Mouse (Mus musculus) E14TG2a.4 (cell line): Measurements from ENCODE around the gene Clec2l.

Experiments
- H3K27me3 ChIP-seq: 2 replicates; pipeline ENCODE4 v1.6.1; 2014; ENCODE audit warnings: low read length, control low read depth; ENCODE audit not compliant: insufficient read depth
- H3K36me3 ChIP-seq: 2 replicates; pipeline ENCODE4 v1.6.1; 2014; ENCODE audit warnings: low read length, control low read depth; ENCODE audit not compliant: insufficient read depth
- H3K4me1 ChIP-seq: replicated peaks from 2 replicates; pipeline ENCODE4 v1.6.1; 2014; ENCODE audit warnings: low read depth, low read length, control low read depth
- H3K4me3 ChIP-seq: replicated peaks from 2 replicates; pipeline ENCODE4 v1.5.1; 2014; ENCODE audit warnings: mild to moderate bottlenecking, low read length
- H3K9me3 ChIP-seq: 2 replicates; pipeline ENCODE4 v1.6.1; 2014; ENCODE audit warnings: low read length, control low read depth
- CTCF ChIP-seq: conservative IDR thresholded peaks from 2 replicates; pipeline ENCODE4 v1.5.1; 2014; ENCODE audit warnings: low read length
- NANOG ChIP-seq: IDR thresholded peaks from 2 replicates; pipeline ENCODE4 v1.6.1; 2014; ENCODE audit warnings: borderline replicate concordance, low read length, mixed read lengths
- POU5F1 ChIP-seq: IDR thresholded peaks from 2 replicates; pipeline ENCODE4 v1.6.1; 2014; ENCODE audit warnings: low read length, borderline replicate concordance

The Clec2l gene

DNA sequence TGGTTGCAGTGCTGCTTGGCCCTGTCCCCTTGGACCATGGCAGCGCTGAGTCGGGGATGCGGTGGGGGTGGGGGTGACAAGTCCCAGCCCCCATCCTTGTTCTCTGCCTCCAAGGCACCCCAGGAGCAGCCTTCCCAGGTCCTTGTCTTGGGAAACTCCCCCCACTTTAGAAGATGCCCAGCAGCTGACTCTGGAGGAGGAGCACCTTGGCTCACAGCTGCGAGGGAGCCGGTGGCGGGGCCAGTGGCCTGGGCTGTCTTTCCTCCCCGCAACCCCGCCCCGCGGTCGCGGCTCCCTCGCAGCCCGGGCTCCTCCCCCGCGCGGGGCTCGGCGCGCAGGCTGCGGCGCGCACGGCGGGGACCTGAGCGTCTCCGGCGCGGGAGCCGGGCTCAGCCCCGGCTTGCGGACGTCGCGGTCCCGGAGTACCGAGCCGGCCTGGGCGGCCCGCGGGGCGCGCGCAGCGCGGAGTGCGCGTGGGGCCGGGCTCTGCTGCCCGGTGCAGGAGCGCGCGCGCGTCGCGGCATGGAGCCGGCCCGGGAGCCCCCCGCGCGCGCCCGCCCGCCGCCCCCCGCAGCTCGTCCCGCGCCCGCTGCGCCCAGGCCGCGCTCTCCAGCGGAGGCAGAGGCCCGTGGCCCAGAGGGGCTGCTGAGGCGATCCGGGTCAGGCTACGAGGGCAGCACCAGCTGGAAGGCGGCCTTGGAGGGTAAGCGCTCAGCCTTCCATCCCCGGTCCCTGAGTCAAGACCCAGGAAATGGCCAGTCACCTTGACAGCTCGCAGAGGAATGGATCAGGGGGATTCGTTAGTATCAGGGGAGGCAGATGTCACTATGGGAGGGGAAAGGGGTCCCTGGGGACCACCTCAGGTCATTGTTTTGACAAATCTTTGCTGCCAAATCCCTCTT lies at the start of gene Clec2l:
TSS of gene Clec2l (plus strand) at position 356 of the 902 bp plus-strand sequence.
- Histone ChIP-seq H3K27me3 (peaks cover 89% of the 10 kb centered on the region), H3K4me3 (peak within 1 kb of the TSS; percentile 79), H3K9me3 (no peaks in the 10 kb centered on the region)

GRCm38 (mm10) chr6:38622406-38622805 lies 40.5 kb upstream of the Clec2l start:
- H3K4me3 ChIP-seq = no peak overlapping the region
- H3K9me3 ChIP-seq = peaks cover 10% of the 10 kb centered on the region
- no peaks in the 10 kb centered on the region for H3K27me3 ChIP-seq
- peaks cover 3% of the 10 kb centered on the region; the same call in 1 of the 2 replicates for H3K4me1 ChIP-seq
- peaks cover 80% of the 10 kb centered on the region for H3K36me3 ChIP-seq
- TF ChIP-seq CTCF (no peak), NANOG (no peak), POU5F1 (no peak)

More for the DNA sequence above, at the start of gene Clec2l:
- H3K4me1 ChIP-seq = peaks cover 12% of the 10 kb centered on the region; the same call in 1 of the 2 replicates
- TF ChIP-seq NANOG = no peak
- TF ChIP-seq CTCF = no peak
- TF ChIP-seq POU5F1 = no peak
- no peaks in the 10 kb centered on the region for H3K36me3 ChIP-seq

GRCm38 (mm10) chr6:38623457-38623856 lies 39.4 kb upstream of the Clec2l start:
- Histone ChIP-seq H3K4me1 (peaks cover 3% of the 10 kb centered on the region; the same call in 1 of the 2 replicates), H3K9me3 (0 out of 2 replicates have a peak, but pooled peaks cover under 1% of the 10 kb centered on the region), H3K4me3 (no peak overlapping the region), H3K36me3 (peaks cover 79% of the 10 kb centered on the region), H3K27me3 (no peaks in the 10 kb centered on the region)
- TF ChIP-seq CTCF (no peak), POU5F1 (no peak), NANOG (no peak)

DNA sequence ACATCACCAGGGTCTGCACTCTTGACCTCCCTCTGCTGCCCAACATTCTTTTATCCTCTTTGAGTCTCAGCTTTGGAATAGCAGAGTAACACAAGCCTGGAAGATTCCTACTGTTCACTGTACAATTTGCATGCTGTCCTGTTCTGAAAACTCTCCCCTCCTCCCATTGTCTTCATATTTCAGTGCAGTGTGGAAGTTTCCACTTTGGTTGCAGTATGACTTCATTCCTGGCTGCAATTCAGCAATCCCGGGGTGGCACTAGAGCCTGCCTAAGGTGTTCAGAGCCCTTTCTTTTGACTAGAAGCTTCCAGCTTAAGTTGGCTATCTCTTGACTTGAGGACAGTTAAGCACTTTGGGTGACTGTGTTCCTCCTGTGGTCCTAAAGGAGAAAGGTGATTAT lies 38.4 kb upstream of the Clec2l start:
- H3K36me3 ChIP-seq = peaks cover 69% of the 10 kb centered on the region
- H3K4me3 ChIP-seq = no peak overlapping the region
- H3K27me3 ChIP-seq = no peaks in the 10 kb centered on the region
- TF ChIP-seq NANOG (no peak), CTCF (no peak), POU5F1 (no peak)
- no peaks in the 10 kb centered on the region for H3K9me3 ChIP-seq
- peaks cover 3% of the 10 kb centered on the region; the same call in 1 of the 2 replicates for H3K4me1 ChIP-seq

DNA sequence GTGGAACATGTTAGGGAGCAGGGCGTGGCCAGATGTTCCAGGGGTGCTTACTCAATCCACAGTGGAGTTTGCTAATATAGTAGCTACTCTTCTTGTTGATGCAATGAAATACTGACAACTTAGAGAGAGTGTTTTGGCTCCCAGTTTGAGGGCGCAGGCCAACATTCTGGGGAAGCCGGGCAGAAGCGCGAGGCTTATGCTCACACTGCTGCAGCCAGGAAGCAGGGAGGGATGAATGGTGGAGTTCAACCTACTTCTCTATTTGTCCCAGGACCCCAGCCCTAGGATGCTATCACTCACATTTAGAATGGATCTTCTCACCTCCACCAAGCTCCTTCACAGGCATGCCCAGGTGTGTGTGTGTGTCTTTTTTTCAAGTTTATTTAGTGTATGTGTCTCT lies 36.8 kb upstream of the Clec2l start:
- TF ChIP-seq POU5F1 (no peak), CTCF (no peak), NANOG (no peak)
- Histone ChIP-seq H3K36me3 (peaks cover 53% of the 10 kb centered on the region), H3K9me3 (no peaks in the 10 kb centered on the region), H3K27me3 (no peaks in the 10 kb centered on the region), H3K4me1 (peaks cover 3% of the 10 kb centered on the region; the same call in 1 of the 2 replicates), H3K4me3 (no peak overlapping the region)

GRCm38 (mm10) chr6:38627081-38627480 lies 35.8 kb upstream of the Clec2l start:
- Histone ChIP-seq H3K27me3 (peaks cover 2% of the 10 kb centered on the region; the same call in 1 of the 2 replicates), H3K9me3 (no peaks in the 10 kb centered on the region), H3K4me1 (peaks cover 3% of the 10 kb centered on the region; the same call in 1 of the 2 replicates), H3K4me3 (no peak overlapping the region), H3K36me3 (peaks cover 44% of the 10 kb centered on the region)
- TF ChIP-seq CTCF (no peak), POU5F1 (no peak), NANOG (no peak)

GRCm38 (mm10) chr6:38627486-38627885 lies 35.4 kb upstream of the Clec2l start:
- Histone ChIP-seq H3K36me3 (peaks cover 40% of the 10 kb centered on the region), H3K4me1 (peaks cover 3% of the 10 kb centered on the region; the same call in 1 of the 2 replicates)

DNA sequence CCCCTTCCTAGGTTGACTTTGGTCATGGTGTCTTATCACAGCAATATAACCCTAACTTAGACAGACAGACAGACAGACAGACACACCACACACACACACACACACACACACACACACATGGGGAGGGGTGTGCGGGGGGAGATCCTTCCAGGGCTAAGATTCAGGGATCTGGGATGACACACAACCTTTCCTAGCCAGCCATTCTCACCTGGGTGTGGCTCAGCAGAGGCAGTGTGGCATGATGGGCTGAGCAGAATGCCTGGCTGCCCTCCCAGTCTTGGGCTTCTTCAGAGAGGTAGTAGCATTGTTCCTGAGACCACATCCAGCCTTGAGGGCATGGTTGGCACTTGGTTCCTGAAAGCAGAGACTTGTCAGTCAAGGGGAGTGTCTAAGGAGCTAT lies 33.3 kb upstream of the Clec2l start:
- H3K9me3 ChIP-seq = no peaks in the 10 kb centered on the region
- H3K4me1 ChIP-seq = peaks cover 3% of the 10 kb centered on the region; the same call in 1 of the 2 replicates
- TF ChIP-seq POU5F1 (no peak), NANOG (no peak), CTCF (no peak)
- H3K27me3 ChIP-seq = peaks cover 24% of the 10 kb centered on the region
- H3K4me3 ChIP-seq = no peak overlapping the region
- peaks cover 25% of the 10 kb centered on the region for H3K36me3 ChIP-seq

More at GRCm38 (mm10) chr6:38627486-38627885, 35.4 kb upstream of the Clec2l start:
- no peak for TF ChIP-seq CTCF
- no peak for TF ChIP-seq POU5F1
- no peak for TF ChIP-seq NANOG
- no peak overlapping the region for H3K4me3 ChIP-seq
- H3K9me3 ChIP-seq = no peaks in the 10 kb centered on the region
- H3K27me3 ChIP-seq = peaks cover 5% of the 10 kb centered on the region; the same call in 1 of the 2 replicates

GRCm38 (mm10) chr6:38632826-38633225 lies 30.0 kb upstream of the Clec2l start:
- Histone ChIP-seq H3K4me3 (no peak overlapping the region), H3K36me3 (0 out of 2 replicates have a peak, but pooled peaks cover 4% of the 10 kb centered on the region), H3K9me3 (no peaks in the 10 kb centered on the region), H3K27me3 (peaks cover 57% of the 10 kb centered on the region), H3K4me1 (peaks cover 18% of the 10 kb centered on the region)
- TF ChIP-seq NANOG (no peak), CTCF (no peak), POU5F1 (no peak)
